Mouse (Mus musculus): Measurements from ENCODE around the gene Eps8. TPM values are rescaled to one million over a fixed set of nuclear protein-coding genes. Genes with fewer than 3 reads are reported as not detected.

Eps8 gene
- polyA plus RNA-seq, 1 experiment = 17.7 TPM

- TF ChIP-seq CTCF (IDR thresholded peaks at IDR 0.05; ENCODE audit: low read depth, low read length) = no peak
- no peak for TF ChIP-seq EP300 (IDR thresholded peaks at IDR 0.05; ENCODE audit: insufficient read depth, low read depth, low read length)
- no peak for TF ChIP-seq POLR2A (IDR thresholded peaks at IDR 0.05; ENCODE audit: insufficient read depth, low read length)
- H3K27me3 ChIP-seq (ENCODE audit: control insufficient read depth, insufficient read depth, low read length, poor library complexity, severe bottlenecking) = no peaks in the 10 kb centered on the region
- no peak overlapping the region for H3K4me3 ChIP-seq (ENCODE audit: low read depth, low read length)
- H3K9ac ChIP-seq (ENCODE audit: low read depth, poor library complexity, severe bottlenecking) = no peak overlapping the region
- no peak overlapping the region for H3K27ac ChIP-seq (ENCODE audit: insufficient read depth, low read length)
- no peaks in the 10 kb centered on the region for H3K9me3 ChIP-seq (replicated peaks; ENCODE audit: control insufficient read depth, insufficient read depth, low read length, poor library complexity, severe bottlenecking)
- no peaks in the 10 kb centered on the region for H3K36me3 ChIP-seq (ENCODE audit: control insufficient read depth, insufficient read depth, low read length, poor library complexity, severe bottlenecking)
- no peaks in the 10 kb centered on the region for H3K4me1 ChIP-seq (ENCODE audit: control insufficient read depth, insufficient read depth, low read length)
These were observed 7.1 kb upstream of the Eps8 start for GRCm38 (mm10) chr6:137661583-137662365.

GRCm38 (mm10) chr6:137658426-137659088, 3.9 kb upstream of the Eps8 start:
- Histone ChIP-seq H3K9ac (ENCODE audit: low read depth, poor library complexity, severe bottlenecking) (no peak overlapping the region), H3K4me1 (ENCODE audit: control insufficient read depth, insufficient read depth, low read length) (no peaks in the 10 kb centered on the region), H3K9me3 (replicated peaks; ENCODE audit: control insufficient read depth, insufficient read depth, low read length, poor library complexity, severe bottlenecking) (no peaks in the 10 kb centered on the region), H3K36me3 (ENCODE audit: control insufficient read depth, insufficient read depth, low read length, poor library complexity, severe bottlenecking) (no peaks in the 10 kb centered on the region), H3K4me3 (ENCODE audit: low read depth, low read length) (no peak overlapping the region), H3K27ac (ENCODE audit: insufficient read depth, low read length) (no peak overlapping the region), H3K27me3 (ENCODE audit: control insufficient read depth, insufficient read depth, low read length, poor library complexity, severe bottlenecking) (no peaks in the 10 kb centered on the region)
- TF ChIP-seq POLR2A (IDR thresholded peaks at IDR 0.05; ENCODE audit: insufficient read depth, low read length) (no peak), EP300 (IDR thresholded peaks at IDR 0.05; ENCODE audit: insufficient read depth, low read depth, low read length) (no peak), CTCF (IDR thresholded peaks at IDR 0.05; ENCODE audit: low read depth, low read length) (peak; percentile 86)

- Histone ChIP-seq H3K27me3 (ENCODE audit: control insufficient read depth, insufficient read depth, low read length, poor library complexity, severe bottlenecking) (no peaks in the 10 kb centered on the region), H3K36me3 (ENCODE audit: control insufficient read depth, insufficient read depth, low read length, poor library complexity, severe bottlenecking) (no peaks in the 10 kb centered on the region), H3K4me1 (ENCODE audit: control insufficient read depth, insufficient read depth, low read length) (no peaks in the 10 kb centered on the region), H3K27ac (ENCODE audit: insufficient read depth, low read length) (no peak overlapping the region), H3K9me3 (replicated peaks; ENCODE audit: control insufficient read depth, insufficient read depth, low read length, poor library complexity, severe bottlenecking) (no peaks in the 10 kb centered on the region), H3K9ac (ENCODE audit: low read depth, poor library complexity, severe bottlenecking) (no peak overlapping the region), H3K4me3 (ENCODE audit: low read depth, low read length) (no peak overlapping the region)
- TF ChIP-seq POLR2A (IDR thresholded peaks at IDR 0.05; ENCODE audit: insufficient read depth, low read length) (no peak), EP300 (IDR thresholded peaks at IDR 0.05; ENCODE audit: insufficient read depth, low read depth, low read length) (no peak), CTCF (IDR thresholded peaks at IDR 0.05; ENCODE audit: low read depth, low read length) (no peak)
These were observed 2.5 kb upstream of the Eps8 start for GRCm38 (mm10) chr6:137657203-137657602.

GRCm38 (mm10) chr6:137649528-137649927, 5.1 kb downstream of the Eps8 start:
- no peaks in the 10 kb centered on the region for H3K9me3 ChIP-seq (replicated peaks; ENCODE audit: control insufficient read depth, insufficient read depth, low read length, poor library complexity, severe bottlenecking)
- peaks cover 2% of the 10 kb centered on the region; the same call in 1 of the 2 replicates for H3K27me3 ChIP-seq (ENCODE audit: control insufficient read depth, insufficient read depth, low read length, poor library complexity, severe bottlenecking)
- peak overlapping the region; percentile 92 for H3K9ac ChIP-seq (ENCODE audit: low read depth, poor library complexity, severe bottlenecking)
- H3K4me1 ChIP-seq (ENCODE audit: control insufficient read depth, insufficient read depth, low read length) = peaks cover 1% of the 10 kb centered on the region
- no peaks in the 10 kb centered on the region for H3K36me3 ChIP-seq (ENCODE audit: control insufficient read depth, insufficient read depth, low read length, poor library complexity, severe bottlenecking)
- peak overlapping the region; percentile 58 for H3K4me3 ChIP-seq (ENCODE audit: low read depth, low read length)
- TF ChIP-seq CTCF (IDR thresholded peaks at IDR 0.05; ENCODE audit: low read depth, low read length) = no peak
- TF ChIP-seq POLR2A (IDR thresholded peaks at IDR 0.05; ENCODE audit: insufficient read depth, low read length) = no peak
- TF ChIP-seq EP300 (IDR thresholded peaks at IDR 0.05; ENCODE audit: insufficient read depth, low read depth, low read length) = no peak
- no peak overlapping the region for H3K27ac ChIP-seq (ENCODE audit: insufficient read depth, low read length)

- H3K9me3 ChIP-seq (replicated peaks; ENCODE audit: control insufficient read depth, insufficient read depth, low read length, poor library complexity, severe bottlenecking) = no peaks in the 10 kb centered on the region
- no peak for TF ChIP-seq CTCF (IDR thresholded peaks at IDR 0.05; ENCODE audit: low read depth, low read length)
- TF ChIP-seq POLR2A (IDR thresholded peaks at IDR 0.05; ENCODE audit: insufficient read depth, low read length) = no peak
- TF ChIP-seq EP300 (IDR thresholded peaks at IDR 0.05; ENCODE audit: insufficient read depth, low read depth, low read length) = no peak
- peaks cover 1% of the 10 kb centered on the region for H3K4me1 ChIP-seq (ENCODE audit: control insufficient read depth, insufficient read depth, low read length)
- peaks cover 2% of the 10 kb centered on the region; the same call in 1 of the 2 replicates for H3K27me3 ChIP-seq (ENCODE audit: control insufficient read depth, insufficient read depth, low read length, poor library complexity, severe bottlenecking)
- no peak overlapping the region for H3K27ac ChIP-seq (ENCODE audit: insufficient read depth, low read length)
- H3K9ac ChIP-seq (ENCODE audit: low read depth, poor library complexity, severe bottlenecking) = peak overlapping the region; percentile 92
- no peaks in the 10 kb centered on the region for H3K36me3 ChIP-seq (ENCODE audit: control insufficient read depth, insufficient read depth, low read length, poor library complexity, severe bottlenecking)
- peak overlapping the region; percentile 89 for H3K4me3 ChIP-seq (ENCODE audit: low read depth, low read length)
These were observed 5.6 kb downstream of the Eps8 start for GRCm38 (mm10) chr6:137649068-137649480.

Measured in ES-Bruce4 (cell line).